Mouse (Mus musculus): ENCODE results near the gene Agmo. TPM values are rescaled to one million over a fixed set of nuclear protein-coding genes. Genes with fewer than 3 reads are reported as not detected.

Agmo gene
- 0.14 and 0.15 TPM in 2 replicates for polyA plus RNA-seq (2016; fragmentation: Nextera tagmentation; extraction: Ambion mirVana)

DNA sequence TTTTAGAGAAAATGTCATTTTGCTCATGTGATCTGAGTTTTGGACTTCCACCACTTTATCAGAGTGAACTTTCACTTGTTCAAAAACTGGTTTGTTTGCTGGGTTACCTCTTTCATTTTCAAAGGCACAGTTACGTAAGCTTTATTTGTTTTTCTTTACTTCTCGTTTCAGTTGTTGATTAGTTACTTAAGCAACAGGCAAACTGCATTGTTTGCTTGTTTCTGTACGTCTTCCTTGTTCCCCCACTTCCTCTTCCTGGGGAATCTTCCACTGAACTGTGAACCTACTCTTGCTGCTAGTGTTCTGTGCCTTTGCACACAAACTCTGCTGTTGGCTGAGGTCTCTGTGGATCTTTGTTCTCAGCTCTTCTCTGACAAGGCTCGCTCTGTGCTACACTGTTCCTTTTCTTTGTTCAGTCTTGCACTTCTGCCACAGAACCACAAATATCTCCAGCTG lies at the start of gene Agmo:
Gene Agmo (plus strand): TSS at position 76 of the 456 bp plus-strand sequence.
- DNase-seq (ENCODE audit: low spot score): no peak
- peak within 1 kb of the TSS; percentile 26; the same call in 1 of the 2 replicates for H3K27ac ChIP-seq
- H3K4me3 ChIP-seq: no peak within 1 kb of the TSS
- no peaks in the 10 kb centered on the region for H3K36me3 ChIP-seq
- H3K4me1 ChIP-seq: no peaks in the 10 kb centered on the region
- WGBS: 72% methylated on average over 4 of the region's 4 CpGs
- H3K9me3 ChIP-seq (replicated peaks): no peaks in the 10 kb centered on the region
- H3K27me3 ChIP-seq (ENCODE audit: low read depth, poor library complexity, severe bottlenecking): no peaks in the 10 kb centered on the region

GRCm38 (mm10) chr12:37231119-37231518 lies 10.3 kb upstream of the Agmo start:
- WGBS: 83% methylated on average over 1 of the region's 1 CpGs
- Histone ChIP-seq H3K4me3 (no peak overlapping the region), H3K27ac (no peak overlapping the region), H3K27me3 (ENCODE audit: low read depth, poor library complexity, severe bottlenecking) (no peaks in the 10 kb centered on the region), H3K36me3 (no peaks in the 10 kb centered on the region), H3K4me1 (no peaks in the 10 kb centered on the region), H3K9me3 (replicated peaks) (no peaks in the 10 kb centered on the region)
- no peak for DNase-seq (ENCODE audit: low spot score)

DNA sequence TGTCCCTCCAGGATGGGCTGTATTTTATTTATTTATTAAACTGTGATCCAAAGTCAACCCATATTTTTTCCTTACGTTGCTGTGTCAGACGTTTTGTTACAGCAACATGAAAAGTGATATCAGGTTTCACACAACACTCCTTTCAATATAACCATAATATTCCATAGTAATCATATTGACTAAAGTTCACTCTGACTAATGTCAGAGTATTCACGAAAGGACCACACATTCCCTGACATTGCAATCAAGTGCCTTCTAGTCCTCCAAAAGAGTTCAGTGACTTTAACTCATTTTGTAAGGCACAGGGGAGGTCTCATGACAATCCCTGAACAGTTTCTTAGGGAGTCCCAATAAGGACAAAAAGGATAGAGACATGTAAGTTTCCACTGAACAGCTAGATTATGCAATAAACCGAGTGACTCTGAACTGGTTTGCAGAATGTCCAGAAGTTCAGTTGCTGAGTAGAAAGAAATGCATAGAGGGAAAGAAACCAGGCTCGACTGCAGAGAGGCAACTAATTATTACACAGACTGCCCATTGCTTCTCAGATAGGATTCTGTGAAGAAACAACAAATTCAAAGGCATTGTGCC lies 371 bp upstream of the Agmo start:
- no peaks in the 10 kb centered on the region for H3K36me3 ChIP-seq
- 83% methylated on average over 5 of the region's 5 CpGs for WGBS
- H3K4me3 ChIP-seq: no peak overlapping the region
- DNase-seq (ENCODE audit: low spot score): no peak
- no peaks in the 10 kb centered on the region for H3K27me3 ChIP-seq (ENCODE audit: low read depth, poor library complexity, severe bottlenecking)
- H3K4me1 ChIP-seq: no peaks in the 10 kb centered on the region
- H3K27ac ChIP-seq: no peak overlapping the region
- no peaks in the 10 kb centered on the region for H3K9me3 ChIP-seq (replicated peaks)

DNA sequence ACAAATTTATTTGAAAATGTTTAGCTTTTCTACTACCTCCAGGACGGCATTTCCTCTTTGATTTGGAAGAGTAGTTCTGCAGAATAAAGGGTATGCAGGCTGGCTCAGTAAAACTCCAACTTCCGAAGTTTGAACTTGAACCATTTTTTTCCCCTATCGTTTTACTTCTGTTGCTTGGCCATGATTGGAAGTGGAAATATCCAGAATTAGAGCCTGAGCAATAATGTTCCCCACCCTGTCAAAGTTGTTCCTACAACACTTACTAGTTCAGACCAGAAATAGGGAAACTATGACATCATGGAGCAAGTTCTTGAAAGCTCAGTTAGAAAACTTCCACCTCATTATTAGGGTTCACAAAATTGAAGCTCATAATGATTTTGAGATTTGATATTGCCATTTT lies 1.0 kb downstream of the Agmo start:
- Histone ChIP-seq H3K36me3 (no peaks in the 10 kb centered on the region), H3K27me3 (ENCODE audit: low read depth, poor library complexity, severe bottlenecking) (no peaks in the 10 kb centered on the region), H3K4me1 (no peaks in the 10 kb centered on the region), H3K9me3 (replicated peaks) (no peaks in the 10 kb centered on the region), H3K4me3 (no peak overlapping the region), H3K27ac (no peak overlapping the region)
- WGBS: 88% methylated on average over 3 of the region's 3 CpGs
- DNase-seq (ENCODE audit: low spot score): no peak

DNA sequence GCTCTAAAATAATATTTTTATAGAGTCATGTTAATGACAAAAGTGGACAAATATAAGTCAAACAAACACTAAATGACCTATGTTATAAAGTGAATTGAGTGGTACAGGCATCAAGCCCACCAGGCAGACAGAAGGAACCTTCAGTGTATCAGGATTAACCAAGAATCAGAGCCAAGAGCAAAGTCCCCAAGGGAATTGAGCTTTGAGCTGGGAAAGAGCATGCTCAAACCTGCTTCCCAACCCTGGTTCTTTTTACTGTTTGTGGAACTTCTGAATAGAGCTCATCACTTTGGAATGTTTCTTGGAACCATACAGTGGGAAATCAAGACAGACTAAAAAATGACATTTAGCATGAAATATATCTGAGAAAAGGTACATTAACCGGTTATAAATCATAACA lies 3.4 kb downstream of the Agmo start:
- WGBS: 90% methylated on average over 1 of the region's 1 CpGs
- Histone ChIP-seq H3K36me3 (no peaks in the 10 kb centered on the region), H3K4me1 (no peaks in the 10 kb centered on the region; the same call in 1 of the 2 replicates), H3K4me3 (no peak overlapping the region), H3K9me3 (replicated peaks) (no peaks in the 10 kb centered on the region), H3K27me3 (ENCODE audit: low read depth, poor library complexity, severe bottlenecking) (no peaks in the 10 kb centered on the region), H3K27ac (no peak overlapping the region)
- no peak for DNase-seq (ENCODE audit: low spot score)

- Histone ChIP-seq H3K4me1 (peaks cover 5% of the 10 kb centered on the region; the same call in 1 of the 2 replicates), H3K27ac (no peak overlapping the region), H3K4me3 (no peak overlapping the region), H3K36me3 (no peaks in the 10 kb centered on the region), H3K27me3 (ENCODE audit: low read depth, poor library complexity, severe bottlenecking) (no peaks in the 10 kb centered on the region), H3K9me3 (replicated peaks) (no peaks in the 10 kb centered on the region)
- WGBS: 94% methylated on average over 5 of the region's 5 CpGs
- DNase-seq (ENCODE audit: low spot score): no peak
Observed at GRCm38 (mm10) chr12:37251688-37252087, 10.2 kb downstream of the Agmo start.

- H3K36me3 ChIP-seq: no peaks in the 10 kb centered on the region
- no peaks in the 10 kb centered on the region for H3K4me1 ChIP-seq
- H3K9me3 ChIP-seq (replicated peaks): no peaks in the 10 kb centered on the region
- H3K27ac ChIP-seq: no peak overlapping the region
- H3K4me3 ChIP-seq: no peak overlapping the region
- H3K27me3 ChIP-seq (ENCODE audit: low read depth, poor library complexity, severe bottlenecking): no peaks in the 10 kb centered on the region
- 84% methylated on average over 2 of the region's 2 CpGs for WGBS
- no peak for DNase-seq (ENCODE audit: low spot score)
Observed at GRCm38 (mm10) chr12:37257099-37257498, 15.7 kb downstream of the Agmo start.

- H3K9me3 ChIP-seq (replicated peaks): no peaks in the 10 kb centered on the region
- DNase-seq (ENCODE audit: low spot score): no peak
- no peak overlapping the region for H3K27ac ChIP-seq
- no peaks in the 10 kb centered on the region for H3K36me3 ChIP-seq
- H3K27me3 ChIP-seq (ENCODE audit: low read depth, poor library complexity, severe bottlenecking): no peaks in the 10 kb centered on the region
- no peak overlapping the region for H3K4me3 ChIP-seq
- H3K4me1 ChIP-seq: no peaks in the 10 kb centered on the region
Observed at GRCm38 (mm10) chr12:37259771-37260528, 18.5 kb downstream of the Agmo start.

DNA sequence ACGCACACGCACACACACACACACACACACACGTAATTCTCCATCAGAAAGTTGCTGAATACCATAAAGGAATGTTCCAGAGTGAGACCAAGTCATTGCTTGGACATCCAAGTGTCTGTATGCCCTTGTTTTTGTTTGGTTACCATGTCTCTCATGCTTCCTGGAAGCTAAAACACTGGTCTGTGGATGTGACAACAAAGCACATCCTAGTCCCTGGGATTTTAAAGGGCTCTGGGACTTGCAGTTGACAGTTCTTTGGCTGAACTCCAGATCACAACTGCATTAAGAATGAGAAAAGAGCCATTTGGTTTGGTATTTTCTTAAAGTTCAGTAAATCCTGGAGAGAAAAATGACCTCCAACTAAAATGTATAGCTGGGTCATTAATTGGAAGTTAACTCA lies 22.2 kb downstream of the Agmo start:
- no peak overlapping the region for H3K4me3 ChIP-seq
- H3K36me3 ChIP-seq: no peaks in the 10 kb centered on the region
- no peak overlapping the region for H3K27ac ChIP-seq
- H3K4me1 ChIP-seq: no peaks in the 10 kb centered on the region
- no peaks in the 10 kb centered on the region for H3K9me3 ChIP-seq (replicated peaks)
- 88% methylated on average over 3 of the region's 3 CpGs for WGBS
- no peak for DNase-seq (ENCODE audit: low spot score)
- H3K27me3 ChIP-seq (ENCODE audit: low read depth, poor library complexity, severe bottlenecking): no peaks in the 10 kb centered on the region

DNA sequence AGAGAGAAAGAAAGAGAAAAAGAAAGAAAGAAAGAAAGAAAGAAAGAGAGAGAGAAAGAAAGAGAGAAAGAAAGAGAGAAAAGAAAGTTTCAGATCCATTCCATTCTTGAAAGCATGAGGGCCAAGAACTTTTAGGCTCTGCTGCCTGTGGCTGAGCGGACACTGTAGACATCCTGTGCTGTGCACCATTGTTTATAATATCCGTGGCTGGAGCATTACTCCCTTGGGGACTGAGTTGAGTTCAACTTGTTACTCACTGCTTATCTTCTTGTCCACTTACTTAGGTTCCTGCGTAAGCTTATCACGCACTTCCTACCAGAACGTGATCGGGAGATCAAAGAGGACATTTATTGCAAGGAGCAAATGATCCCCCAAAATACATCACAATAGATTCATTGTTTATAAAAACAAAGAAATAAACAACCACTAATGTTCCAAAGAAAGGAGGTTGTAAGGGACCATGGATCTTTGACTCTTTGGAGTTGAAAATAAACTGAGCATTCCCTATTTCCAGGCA lies 27.3 kb downstream of the Agmo start:
- 58% methylated on average over 6 of the region's 6 CpGs for WGBS
- peaks cover 15% of the 10 kb centered on the region for H3K4me1 ChIP-seq
- no peaks in the 10 kb centered on the region for H3K9me3 ChIP-seq (replicated peaks)
- no peak overlapping the region for H3K4me3 ChIP-seq
- DNase-seq (ENCODE audit: low spot score): no peak
- H3K27me3 ChIP-seq (ENCODE audit: low read depth, poor library complexity, severe bottlenecking): no peaks in the 10 kb centered on the region
- H3K36me3 ChIP-seq: no peaks in the 10 kb centered on the region
- no peak overlapping the region for H3K27ac ChIP-seq

GRCm38 (mm10) chr12:37272660-37273059 lies 31.2 kb downstream of the Agmo start:
- 21% methylated on average over 3 of the region's 3 CpGs for WGBS

DNA sequence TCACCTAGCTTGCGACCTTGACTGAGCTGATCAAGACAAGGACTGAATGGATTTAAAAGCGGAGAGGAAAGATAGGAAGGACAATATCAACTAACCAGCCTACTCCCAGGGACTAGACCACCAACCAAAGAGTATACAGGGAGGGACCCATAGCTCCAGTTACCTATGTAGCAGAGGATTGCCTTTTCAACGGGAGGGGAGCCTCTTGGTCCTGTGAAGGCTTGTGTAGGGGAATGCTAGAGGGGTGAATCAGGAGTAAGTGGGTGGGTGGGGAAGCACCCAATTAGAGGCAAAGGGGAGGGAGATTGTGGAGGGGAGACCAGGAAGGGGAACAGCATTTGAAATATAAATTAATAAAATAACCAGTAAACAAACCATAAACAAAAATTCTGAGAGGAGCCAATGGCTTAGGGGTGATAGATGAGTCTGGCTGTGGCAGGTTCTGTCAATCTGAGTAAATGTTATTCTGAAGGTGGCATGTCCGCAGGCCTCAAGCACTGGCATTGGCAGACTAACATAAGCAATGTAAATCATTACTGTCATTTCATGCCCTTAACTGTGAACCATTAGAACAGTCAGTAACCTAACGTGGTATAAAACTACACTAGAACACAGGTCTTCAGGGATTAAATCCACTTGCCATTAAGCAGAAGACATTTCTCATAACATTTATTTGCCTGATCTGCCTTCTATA lies 32.7 kb downstream of the Agmo start:
- Histone ChIP-seq H3K36me3 (no peaks in the 10 kb centered on the region), H3K4me1 (peaks cover 22% of the 10 kb centered on the region), H3K9me3 (replicated peaks) (no peaks in the 10 kb centered on the region), H3K4me3 (no peak overlapping the region), H3K27me3 (ENCODE audit: low read depth, poor library complexity, severe bottlenecking) (no peaks in the 10 kb centered on the region), H3K27ac (0 out of 2 replicates have a peak overlapping the region, but pooled peaks have one; percentile 20)
- DNase-seq (ENCODE audit: low spot score): no peak
- WGBS: 80% methylated on average over 5 of the region's 5 CpGs

More at GRCm38 (mm10) chr12:37272660-37273059, 31.2 kb downstream of the Agmo start:
- Histone ChIP-seq H3K27ac (peak overlapping the region; percentile 56), H3K36me3 (no peaks in the 10 kb centered on the region), H3K4me1 (peaks cover 22% of the 10 kb centered on the region), H3K27me3 (ENCODE audit: low read depth, poor library complexity, severe bottlenecking) (no peaks in the 10 kb centered on the region), H3K9me3 (replicated peaks) (no peaks in the 10 kb centered on the region), H3K4me3 (no peak overlapping the region)
- peak; percentile 37 for DNase-seq (ENCODE audit: low spot score)

- Histone ChIP-seq H3K27me3 (ENCODE audit: low read depth, poor library complexity, severe bottlenecking) (no peaks in the 10 kb centered on the region), H3K4me3 (no peak overlapping the region), H3K9me3 (replicated peaks) (no peaks in the 10 kb centered on the region), H3K36me3 (no peaks in the 10 kb centered on the region), H3K4me1 (peaks cover 22% of the 10 kb centered on the region), H3K27ac (no peak overlapping the region)
- DNase-seq (ENCODE audit: low spot score): no peak
- 68% methylated on average over 2 of the region's 2 CpGs for WGBS
Observed at GRCm38 (mm10) chr12:37274658-37275019, 33.2 kb downstream of the Agmo start.

Measured in limb, embryonic 10.5 days (tissue).